Mouse (Mus musculus) liver, adult 2 months (tissue): ENCODE results near the gene Il27ra.

Experiments used
- CTCF ChIP-seq: fragments of 200-500 bp; IDR thresholded peaks from 2 replicates; pipeline ENCODE4 v1.5.1; 2011; ENCODE audit warnings: low read depth, low read length, control low read depth
- POLR2A ChIP-seq: fragments of 200-500 bp; IDR thresholded peaks from 2 replicates; pipeline ENCODE4 v1.6.1; 2011; ENCODE audit warnings: low read length, control low read depth; ENCODE audit not compliant: insufficient read depth; ENCODE audit errors: extremely low read depth

DNA sequence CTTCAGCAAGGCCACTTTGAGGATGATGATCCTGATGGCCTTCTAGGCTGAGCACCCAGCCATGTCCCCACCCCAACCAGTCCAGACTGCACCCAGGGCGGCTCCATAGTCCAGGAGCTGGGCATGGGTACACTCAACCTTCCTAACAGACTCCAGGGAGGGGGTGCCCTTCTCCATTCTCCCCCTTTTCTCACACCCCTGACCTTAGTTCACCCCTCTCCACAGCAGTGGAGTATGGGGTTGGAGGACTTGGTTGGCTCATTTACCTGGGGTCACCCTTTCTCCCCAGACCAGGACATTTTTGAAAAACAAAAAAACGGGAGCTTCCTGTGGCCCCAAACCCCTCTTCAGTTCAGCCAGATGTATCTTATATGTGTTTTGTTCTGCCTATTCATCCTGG lies 42.6 kb downstream of the Il27ra start:
- TF ChIP-seq POLR2A (no peak), CTCF (no peak)
